Mouse (Mus musculus) liver, embryonic 16.5 days (tissue): ENCODE results near the gene Iqgap2. TPM values are rescaled to one million over a fixed set of nuclear protein-coding genes. Genes with fewer than 3 reads are reported as not detected.

Source experiments
- ATAC-seq: fragments of 200-750 bp; cut with Nextera tagmentation; 2 replicates; pipeline ENCODE4 v1.8.0; 2017; ENCODE audit warnings: low read depth, mild to moderate bottlenecking, moderate number of reproducible peaks, moderate library complexity
- H3K27ac ChIP-seq: fragments of 300-500 bp; sonication (generic); 2 replicates; pipeline ENCODE4 v1.5.1; 2014; ENCODE audit warnings: mild to moderate bottlenecking, low read length
- H3K27me3 ChIP-seq: fragments of 300-500 bp; sonication (generic); 2 replicates; pipeline ENCODE4 v1.6.1; 2014; ENCODE audit warnings: low read depth, low read length, mixed read lengths; ENCODE audit not compliant: control insufficient read depth, insufficient read depth
- H3K36me3 ChIP-seq: fragments of 300-500 bp; sonication (generic); 2 replicates; pipeline ENCODE4 v1.6.1; 2014; ENCODE audit warnings: mild to moderate bottlenecking; ENCODE audit not compliant: control insufficient read depth, insufficient read depth
- H3K4me1 ChIP-seq: fragments of 300-500 bp; sonication (generic); 2 replicates; pipeline ENCODE4 v1.6.1; 2014; ENCODE audit warnings: low read depth, low read length, mixed read lengths; ENCODE audit not compliant: control insufficient read depth
- H3K4me2 ChIP-seq: fragments of 300-500 bp; sonication (generic); 2 replicates; pipeline ENCODE4 v1.6.1; 2014; ENCODE audit warnings: low read depth, low read length, mixed read lengths
- H3K4me3 ChIP-seq: fragments of 300-500 bp; sonication (generic); 2 replicates; pipeline ENCODE4 v1.5.1; 2014; ENCODE audit warnings: low read depth, mild to moderate bottlenecking, low read length
- H3K9ac ChIP-seq: fragments of 300-500 bp; sonication (generic); 2 replicates; pipeline ENCODE4 v1.6.1; 2014; ENCODE audit warnings: low read depth, low read length
- H3K9me3 ChIP-seq: fragments of 300-500 bp; sonication (generic); replicated peaks from 2 replicates; pipeline ENCODE4 v1.6.1; 2016; ENCODE audit warnings: low read length; ENCODE audit not compliant: control insufficient read depth
- whole genome bisulfite sequencing: fragments of 180-500 bp; shearing (Covaris S2); extraction: QIAGEN DNeasy Blood & Tissue Kit; methylation state at CpG from one replicate; pipeline ENCODE4 v1.1.7; 2014; ENCODE audit not compliant: insufficient replicate concordance; 5-methylcytosine and 5-hydroxymethylcytosine counted together
- polyA plus RNA-seq: library from polyadenylated mRNA; unstranded; fragments of >200 nt; fragmentation: Nextera tagmentation; extraction: Ambion mirVana; gene quantifications from 2 replicates; pipeline ENCODE4 v1.2.1, GENCODE M21; 2015

The Iqgap2 gene
- polyA plus RNA-seq, 1 experiment from 2014 or later = 20.3 TPM

GRCm38 (mm10) chr13:95902696-95903095 lies 11.0 kb upstream of the Iqgap2 start:
- H3K4me1 ChIP-seq = no peaks in the 10 kb centered on the region
- H3K4me3 ChIP-seq = no peak overlapping the region
- H3K36me3 ChIP-seq = no peaks in the 10 kb centered on the region
- H3K27me3 ChIP-seq = no peaks in the 10 kb centered on the region
- no peak overlapping the region for H3K9ac ChIP-seq
- no peaks in the 10 kb centered on the region for H3K9me3 ChIP-seq
- no peak overlapping the region for H3K27ac ChIP-seq
- no peak for ATAC-seq
- no peak overlapping the region for H3K4me2 ChIP-seq
- WGBS = 74% methylated on average over 3 of the region's 3 CpGs

GRCm38 (mm10) chr13:95899885-95900650 lies 8.3 kb upstream of the Iqgap2 start:
- no peak overlapping the region for H3K27ac ChIP-seq
- H3K36me3 ChIP-seq = no peaks in the 10 kb centered on the region
- H3K9ac ChIP-seq = no peak overlapping the region
- H3K4me3 ChIP-seq = no peak overlapping the region
- H3K4me2 ChIP-seq = no peak overlapping the region
- 66% methylated on average over 1 of the region's 1 CpGs for WGBS
- H3K4me1 ChIP-seq = no peaks in the 10 kb centered on the region
- ATAC-seq = no peak
- no peaks in the 10 kb centered on the region for H3K9me3 ChIP-seq
- no peaks in the 10 kb centered on the region for H3K27me3 ChIP-seq

GRCm38 (mm10) chr13:95896501-95896900 lies 4.8 kb upstream of the Iqgap2 start:
- no peaks in the 10 kb centered on the region for H3K36me3 ChIP-seq
- H3K4me3 ChIP-seq = no peak overlapping the region
- H3K9me3 ChIP-seq = no peaks in the 10 kb centered on the region
- no peaks in the 10 kb centered on the region for H3K27me3 ChIP-seq
- no peak overlapping the region for H3K4me2 ChIP-seq
- no peak overlapping the region for H3K9ac ChIP-seq
- no peaks in the 10 kb centered on the region; the same call in 1 of the 2 replicates for H3K4me1 ChIP-seq
- 72% methylated on average over 6 of the region's 6 CpGs for WGBS
- H3K27ac ChIP-seq = no peak overlapping the region
- ATAC-seq = no peak

GRCm38 (mm10) chr13:95893166-95893565 lies 1.4 kb upstream of the Iqgap2 start:
- WGBS = 79% methylated on average over 4 of the region's 4 CpGs
- H3K4me2 ChIP-seq = no peak overlapping the region
- H3K9ac ChIP-seq = no peak overlapping the region
- ATAC-seq = no peak
- H3K4me1 ChIP-seq = peaks cover 16% of the 10 kb centered on the region
- H3K27ac ChIP-seq = no peak overlapping the region; the same call in 1 of the 2 replicates
- H3K36me3 ChIP-seq = no peaks in the 10 kb centered on the region
- H3K9me3 ChIP-seq = no peaks in the 10 kb centered on the region
- H3K4me3 ChIP-seq = no peak overlapping the region
- H3K27me3 ChIP-seq = no peaks in the 10 kb centered on the region

- Histone ChIP-seq H3K27me3 (no peaks in the 10 kb centered on the region), H3K4me1 (peaks cover 17% of the 10 kb centered on the region), H3K9me3 (no peaks in the 10 kb centered on the region), H3K4me2 (peak overlapping the region; percentile 95), H3K36me3 (no peaks in the 10 kb centered on the region), H3K4me3 (peak overlapping the region; percentile 71), H3K27ac (peak overlapping the region; percentile 65), H3K9ac (peak overlapping the region; percentile 75)
- no peak for ATAC-seq
- 7% methylated on average over 12 of the region's 12 CpGs for WGBS
These were observed 956 bp upstream of the Iqgap2 start for GRCm38 (mm10) chr13:95892611-95893145.

GRCm38 (mm10) chr13:95891926-95892610 lies 346 bp upstream of the Iqgap2 start:
- ATAC-seq = peak; percentile 80
- Histone ChIP-seq H3K4me2 (peak overlapping the region; percentile 95), H3K9me3 (no peaks in the 10 kb centered on the region), H3K36me3 (no peaks in the 10 kb centered on the region), H3K9ac (peak overlapping the region; percentile 75), H3K4me3 (peak overlapping the region; percentile 71), H3K27ac (peak overlapping the region; percentile 86), H3K27me3 (no peaks in the 10 kb centered on the region), H3K4me1 (peaks cover 17% of the 10 kb centered on the region)
- under 1% methylated on average over 39 of the region's 52 CpGs for WGBS

- Histone ChIP-seq H3K36me3 (no peaks in the 10 kb centered on the region), H3K4me2 (peak overlapping the region; percentile 95), H3K27me3 (no peaks in the 10 kb centered on the region), H3K9me3 (no peaks in the 10 kb centered on the region), H3K4me3 (peak overlapping the region; percentile 71), H3K4me1 (peaks cover 19% of the 10 kb centered on the region), H3K9ac (peak overlapping the region; percentile 75), H3K27ac (peak overlapping the region; percentile 86)
- ATAC-seq = peak; percentile 50
- under 1% methylated on average over 33 of the region's 33 CpGs for WGBS
These were observed 761 bp downstream of the Iqgap2 start for GRCm38 (mm10) chr13:95890851-95891471.

- no peaks in the 10 kb centered on the region for H3K36me3 ChIP-seq
- H3K9me3 ChIP-seq = no peaks in the 10 kb centered on the region
- H3K4me3 ChIP-seq = peak overlapping the region; percentile 3; the same call in 1 of the 2 replicates
- no peak overlapping the region; the same call in 1 of the 2 replicates for H3K9ac ChIP-seq
- H3K27me3 ChIP-seq = no peaks in the 10 kb centered on the region
- no peak for ATAC-seq
- H3K4me1 ChIP-seq = peaks cover 19% of the 10 kb centered on the region
- H3K27ac ChIP-seq = 0 out of 2 replicates have a peak overlapping the region, but pooled peaks have one; percentile 60
- 36% methylated on average over 8 of the region's 8 CpGs for WGBS
- H3K4me2 ChIP-seq = peak overlapping the region; percentile 95
These were observed 1.7 kb downstream of the Iqgap2 start for GRCm38 (mm10) chr13:95889981-95890545.
